Mouse (Mus musculus) inflammation-experienced regulatory T-cells, adult 6 months (primary cell): ENCODE results near the gene Haghl. TPM values are rescaled to one million over a fixed set of nuclear protein-coding genes. Genes with fewer than 3 reads are reported as not detected.
"Not testable (repeated sequence)": the region's sequence is repeated elsewhere in the genome, so short reads cannot be mapped to it uniquely, and the experiment has no call there.

Experiments used
- ATAC-seq: one replicate; pipeline ENCODE4 v1.8.0; 2017
- polyA plus RNA-seq, 3 experiments: library from polyadenylated mRNA; unstranded; fragments of 100-300 nt; shearing (Covaris generic); gene quantifications; one replicate each; pipeline ENCODE4 v1.2.1; 2017

The Haghl gene
- polyA plus RNA-seq, 3 experiments from 2014 or later, result 23.1 to 41.8 (median 31.1) TPM

GRCm38 (mm10) chr17:25741471-25741870, 44.0 kb downstream of the Haghl start:
- ATAC-seq, result not testable (repeated sequence)

GRCm38 (mm10) chr17:25738861-25739260, 46.6 kb downstream of the Haghl start:
- no peak for ATAC-seq

- ATAC-seq, result no peak
These were observed 49.7 kb downstream of the Haghl start, which contains the start of gene Mslnl for GRCm38 (mm10) chr17:25735745-25736144. Gene Mslnl, plus strand, starts transcription at chr17:25736042.

GRCm38 (mm10) chr17:25735246-25735645, 50.2 kb downstream of the Haghl start:
- ATAC-seq, result no peak

GRCm38 (mm10) chr17:25732082-25732481, 53.4 kb downstream of the Haghl start:
- ATAC-seq, result no peak

Other genes with a start within 250 kb of the Haghl start
- not detected for gene Sox8, start 215.0 kb downstream of the Haghl start, polyA plus RNA-seq
- gene Lmf1, start 206.6 kb downstream of the Haghl start, polyA plus RNA-seq, result 10 to 100 TPM; 11.3 to 19.4 (median 16.5) TPM
- not detected for gene Gng13, start 68.5 kb downstream of the Haghl start, polyA plus RNA-seq
- 10 to 100 TPM in 1 of 3 experiments, 1 to 10 TPM in 2; 1.4 to 12.9 (median 3.9) TPM for gene Chtf18, start 58.3 kb downstream of the Haghl start, polyA plus RNA-seq
- 10 to 100 TPM in 2 of 3 experiments, 1 to 10 TPM in 1; 8.6 to 12.5 (median 11.2) TPM for gene Rpusd1, start 58.0 kb downstream of the Haghl start, polyA plus RNA-seq
- not detected for gene Mslnl, start 49.6 kb downstream of the Haghl start, polyA plus RNA-seq
- not detected for gene Msln, start 31.3 kb downstream of the Haghl start, polyA plus RNA-seq
- gene Narfl, start 11.9 kb downstream of the Haghl start, polyA plus RNA-seq, result 10 to 100 TPM; 16.4 to 18.4 (median 17.0) TPM
- under 1 TPM in 2 of 3 experiments, not detected in 1; 0.50 to 0.75 TPM for gene Ccdc78, start 907 bp upstream of the Haghl start, polyA plus RNA-seq
- 100 to 1,000 TPM; 158 to 288 (median 193) TPM for gene Fam173a, start 7.2 kb upstream of the Haghl start, polyA plus RNA-seq
- not detected for gene AC134908.4, start 10.0 kb upstream of the Haghl start, polyA plus RNA-seq
- gene Metrn, start 11.5 kb upstream of the Haghl start, polyA plus RNA-seq, result 1 to 10 TPM; 3.3 to 5.7 (median 5.6) TPM
- gene Fbxl16, start 23.4 kb upstream of the Haghl start, polyA plus RNA-seq, result not detected
- gene Wdr24, start 38.0 kb upstream of the Haghl start, polyA plus RNA-seq, result 10 to 100 TPM; 13.8 to 23.4 (median 19.3) TPM
- 10 to 100 TPM; 12.5 to 26.2 (median 23.9) TPM for gene Jmjd8, start 43.2 kb upstream of the Haghl start, polyA plus RNA-seq
- gene Stub1, start 47.7 kb upstream of the Haghl start, polyA plus RNA-seq, result 10 to 100 TPM; 60.7 to 79.7 (median 78.2) TPM
- gene Rhbdl1, start 51.6 kb upstream of the Haghl start, polyA plus RNA-seq, result 1 to 10 TPM in 1 of 3 experiments, not detected in 2; 1.7 TPM
- 1 to 10 TPM in 1 of 3 experiments, under 1 TPM in 2; 0.26 to 1.1 (median 0.67) TPM for gene Gm20683, start 56.1 kb upstream of the Haghl start, polyA plus RNA-seq
- gene Rhot2, start 59.2 kb upstream of the Haghl start, polyA plus RNA-seq, result 10 to 100 TPM; 21.2 to 32.3 (median 23.4) TPM
- gene Wdr90, start 75.8 kb upstream of the Haghl start, polyA plus RNA-seq, result 1 to 10 TPM; 3.3 to 7.0 (median 6.8) TPM
- 1 to 10 TPM; 2.5 to 3.9 (median 3.5) TPM for gene Mcrip2, start 83.1 kb upstream of the Haghl start, polyA plus RNA-seq
- 100 to 1,000 TPM in 1 of 3 experiments, 10 to 100 TPM in 2; 91.1 to 121 (median 98.2) TPM for gene Mettl26, start 89.4 kb upstream of the Haghl start, polyA plus RNA-seq
- gene Wfikkn1, start 95.2 kb upstream of the Haghl start, polyA plus RNA-seq, result 1 to 10 TPM in 2 of 3 experiments, under 1 TPM in 1; 0.93 to 1.9 (median 1.4) TPM
- gene Rab40c, start 134.1 kb upstream of the Haghl start, polyA plus RNA-seq, result 1 to 10 TPM; 6.0 to 7.9 (median 7.5) TPM
- 10 to 100 TPM; 22.0 to 28.6 (median 27.4) TPM for gene Pigq, start 159.3 kb upstream of the Haghl start, polyA plus RNA-seq
- gene Nhlrc4, start 159.3 kb upstream of the Haghl start, polyA plus RNA-seq, result not detected
- not detected for gene A930017K11Rik, start 166.9 kb upstream of the Haghl start, polyA plus RNA-seq
- gene Capn15, start 200.1 kb upstream of the Haghl start, polyA plus RNA-seq, result 1 to 10 TPM; 5.6 to 6.0 (median 5.7) TPM